Mouse (Mus musculus): ENCODE results near the gene Rgs7. TPM values are rescaled to one million over a fixed set of nuclear protein-coding genes. Genes with fewer than 3 reads are reported as not detected.

The Rgs7 gene
- total RNA-seq, 2 experiments from 2014 or later: not detected

DNA sequence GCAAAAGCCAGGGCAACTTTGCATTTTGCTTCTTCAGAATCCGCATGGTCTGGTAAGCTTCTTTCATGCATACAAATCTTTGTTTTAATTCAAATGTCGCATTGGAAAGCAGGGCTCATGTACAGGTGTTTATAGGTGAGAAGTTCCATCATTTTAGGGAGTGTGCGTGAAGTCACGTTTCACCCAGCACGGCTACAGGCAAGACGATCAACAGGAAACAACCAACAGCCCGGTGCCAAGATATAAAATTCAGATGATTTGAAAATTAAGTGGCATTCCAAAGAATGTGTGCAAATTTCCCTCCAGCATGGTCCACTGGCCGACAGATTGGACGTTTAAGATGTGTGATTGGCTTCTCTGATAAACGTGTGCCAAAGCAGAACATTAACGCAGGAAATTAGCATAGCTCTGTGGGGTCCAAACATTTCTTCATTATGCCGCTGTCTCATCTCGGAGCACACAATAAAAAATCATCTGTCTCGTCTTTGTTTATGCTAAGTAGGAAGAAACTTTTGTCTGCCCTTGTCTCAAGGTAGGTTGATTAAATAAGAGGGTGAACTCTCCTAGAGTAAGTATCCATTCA is 58.6 kb downstream of the Rgs7 start:
- ATAC-seq (replicated peaks; ENCODE audit: low FRiP score, poor library complexity, severe bottlenecking): no peak

DNA sequence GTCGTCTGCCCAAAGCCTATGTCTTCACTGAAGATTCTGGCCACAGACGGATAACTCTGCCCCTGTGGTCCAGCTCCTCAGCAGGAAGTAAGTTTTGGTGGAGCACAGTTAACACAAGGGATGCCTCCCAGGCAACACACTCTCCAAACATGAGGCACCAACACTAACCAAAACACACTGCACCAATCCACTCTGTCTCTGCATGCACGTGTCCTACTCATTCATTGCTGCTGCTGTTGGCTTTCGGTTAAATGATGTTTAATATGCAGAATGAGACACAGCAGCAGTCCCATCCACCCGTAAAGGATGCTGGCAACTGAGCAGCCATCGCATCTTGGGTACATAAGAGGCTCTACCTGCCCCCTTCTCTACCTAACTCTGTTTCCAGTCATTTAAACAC is 59.2 kb downstream of the Rgs7 start:
- no peak for ATAC-seq (replicated peaks; ENCODE audit: low FRiP score, poor library complexity, severe bottlenecking)

DNA sequence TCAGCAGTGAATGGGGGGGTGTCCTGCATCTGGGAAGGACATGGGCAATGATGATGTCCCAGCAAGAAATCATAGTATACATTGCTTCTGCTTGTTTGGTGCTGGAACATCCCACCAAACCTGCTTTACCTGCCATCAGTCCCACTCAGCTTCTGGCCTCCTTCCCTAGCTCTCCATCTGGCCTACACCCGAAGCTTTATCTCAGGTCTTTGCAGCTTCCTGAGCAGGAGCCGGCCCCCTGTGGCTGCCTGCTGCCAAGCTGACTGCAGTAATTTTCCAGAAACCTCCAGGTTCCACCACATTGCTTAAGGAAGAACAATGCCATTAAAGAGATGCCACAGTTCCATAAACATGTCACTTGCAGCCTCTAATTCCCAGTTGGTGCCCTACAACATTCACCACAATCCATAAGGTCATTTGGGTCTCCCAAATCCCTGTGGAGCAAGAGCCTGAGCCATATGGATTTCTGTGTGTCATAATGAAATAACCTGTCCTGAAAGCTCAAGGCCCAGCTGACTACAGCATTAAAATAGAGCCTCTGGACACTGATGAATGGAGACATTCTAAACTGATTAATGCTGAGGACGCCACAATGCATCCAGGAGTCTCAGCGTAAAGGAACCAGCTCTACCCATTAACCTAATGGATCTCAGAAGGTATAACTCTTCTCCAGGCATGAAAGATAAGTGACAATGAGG is 60.8 kb downstream of the Rgs7 start:
- ATAC-seq (replicated peaks; ENCODE audit: low FRiP score, poor library complexity, severe bottlenecking): no peak

DNA sequence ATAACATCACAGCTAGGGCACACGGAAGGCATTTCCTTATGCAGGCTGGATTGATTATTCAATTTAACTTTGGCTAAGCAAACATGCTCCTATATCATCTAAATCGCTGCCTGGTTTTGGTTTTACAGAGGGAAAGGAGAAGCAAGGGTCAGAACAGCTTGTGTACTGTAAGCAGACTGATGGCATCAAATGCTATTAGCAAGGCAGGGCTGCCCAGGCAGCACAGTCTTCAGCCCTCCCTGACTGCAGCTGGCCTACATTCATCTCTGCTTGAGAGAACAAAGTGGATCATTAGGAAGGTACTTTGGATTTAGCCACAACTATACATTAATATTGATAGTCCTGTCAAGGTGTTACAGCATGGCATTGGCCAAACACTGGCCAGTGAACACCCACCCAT is 65.2 kb downstream of the Rgs7 start:
- ATAC-seq (replicated peaks; ENCODE audit: low FRiP score, poor library complexity, severe bottlenecking): no peak

GRCm38 (mm10) chr1:175426393-175426792 is 65.9 kb downstream of the Rgs7 start:
- no peak for ATAC-seq (replicated peaks; ENCODE audit: low FRiP score, poor library complexity, severe bottlenecking)

DNA sequence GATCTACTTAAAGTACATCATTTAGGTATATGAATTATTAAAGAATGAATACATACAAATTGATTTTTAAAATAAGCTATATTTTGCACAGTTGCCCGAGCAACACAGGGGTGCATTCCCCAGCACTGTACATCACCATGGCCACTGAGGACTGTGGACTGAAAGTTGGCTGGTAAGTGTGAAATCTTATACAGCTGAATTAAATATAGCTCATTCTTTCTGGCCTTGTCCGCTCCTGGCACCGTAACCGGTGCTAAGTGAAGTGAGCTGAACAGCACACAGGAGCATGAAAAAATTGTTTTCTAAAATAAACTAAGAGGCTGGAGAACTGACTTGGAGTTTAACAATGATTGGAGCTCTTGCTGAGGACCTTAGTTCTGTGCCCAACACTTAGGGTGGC is 71.4 kb downstream of the Rgs7 start:
- ATAC-seq (replicated peaks; ENCODE audit: low FRiP score, poor library complexity, severe bottlenecking): no peak

- no peak for ATAC-seq (replicated peaks; ENCODE audit: low FRiP score, poor library complexity, severe bottlenecking)
Measured at GRCm38 (mm10) chr1:175415728-175416127, 76.6 kb downstream of the Rgs7 start.

DNA sequence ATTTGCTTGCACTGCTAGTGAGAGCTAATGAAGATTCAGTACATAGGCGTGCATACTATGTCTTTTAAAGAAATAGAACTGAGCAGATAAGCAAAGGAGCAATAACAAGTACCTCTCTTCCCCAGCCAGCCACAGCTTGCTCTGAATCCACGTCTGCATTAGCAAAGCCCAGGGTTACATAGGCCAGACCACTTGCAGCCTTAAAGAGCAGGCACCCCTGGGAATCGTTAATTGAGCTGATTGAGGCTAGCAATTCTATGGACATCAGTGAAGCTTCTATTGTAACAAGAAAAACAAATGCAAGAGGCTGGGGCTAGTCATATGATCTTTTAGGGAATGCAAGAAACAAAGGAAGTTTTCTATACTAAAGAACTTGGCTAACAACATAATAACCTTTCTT is 81.9 kb downstream of the Rgs7 start:
- no peak for ATAC-seq (replicated peaks; ENCODE audit: low FRiP score, poor library complexity, severe bottlenecking)

- ATAC-seq (replicated peaks; ENCODE audit: low FRiP score, poor library complexity, severe bottlenecking): no peak
Measured at GRCm38 (mm10) chr1:175391894-175392293, 100.4 kb downstream of the Rgs7 start.

DNA sequence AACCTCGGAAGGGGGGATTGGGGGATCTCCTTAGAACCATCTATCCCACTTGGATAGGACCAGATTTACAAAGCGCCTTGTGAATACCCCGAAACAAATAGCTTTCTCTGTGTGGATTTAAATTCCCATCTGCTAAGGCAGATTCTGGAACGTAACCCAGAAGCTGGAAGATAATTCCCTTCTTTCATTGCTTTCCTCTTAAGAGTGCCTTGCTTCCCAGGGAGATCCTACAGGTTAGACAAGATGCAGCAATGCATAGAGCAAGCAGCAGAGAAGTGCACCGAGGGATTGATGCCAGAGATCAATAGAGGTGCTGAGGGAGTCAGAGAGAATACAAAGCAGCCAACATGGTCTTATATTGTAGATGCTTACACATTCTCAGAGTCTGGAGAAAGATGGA is 103.0 kb downstream of the Rgs7 start:
- ATAC-seq (replicated peaks; ENCODE audit: low FRiP score, poor library complexity, severe bottlenecking): no peak

- no peak for ATAC-seq (replicated peaks; ENCODE audit: low FRiP score, poor library complexity, severe bottlenecking)
Measured at GRCm38 (mm10) chr1:175385581-175386235, 106.6 kb downstream of the Rgs7 start.

GRCm38 (mm10) chr1:175372571-175372970 is 119.7 kb downstream of the Rgs7 start:
- ATAC-seq (replicated peaks; ENCODE audit: low FRiP score, poor library complexity, severe bottlenecking): no peak

- no peak for ATAC-seq (replicated peaks; ENCODE audit: low FRiP score, poor library complexity, severe bottlenecking)
Measured at GRCm38 (mm10) chr1:175368062-175368461, 124.2 kb downstream of the Rgs7 start.

DNA sequence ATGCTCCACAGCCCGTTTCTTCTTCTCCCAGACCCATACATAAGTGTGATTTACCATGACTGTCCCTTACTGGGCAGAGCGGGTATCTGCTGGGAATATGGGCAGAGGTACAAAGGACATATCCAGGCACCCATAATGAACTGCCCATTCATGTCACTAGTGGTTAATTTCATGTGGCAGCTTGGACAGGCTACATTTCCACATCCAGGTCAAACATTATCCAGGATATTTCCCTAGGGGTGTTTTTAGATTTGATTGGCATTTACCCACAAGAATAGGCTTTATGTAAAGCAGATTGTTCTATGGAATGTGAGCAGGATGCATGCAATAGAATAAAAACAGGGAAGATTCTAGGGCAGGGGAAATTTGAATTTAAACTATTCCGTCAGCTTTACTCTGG is 128.7 kb downstream of the Rgs7 start:
- ATAC-seq (replicated peaks; ENCODE audit: low FRiP score, poor library complexity, severe bottlenecking): no peak

GRCm38 (mm10) chr1:175359411-175360366 is 132.6 kb downstream of the Rgs7 start:
- no peak for ATAC-seq (replicated peaks; ENCODE audit: low FRiP score, poor library complexity, severe bottlenecking)

- ATAC-seq (replicated peaks; ENCODE audit: low FRiP score, poor library complexity, severe bottlenecking): no peak
Measured at GRCm38 (mm10) chr1:175352921-175353320, 139.4 kb downstream of the Rgs7 start.

DNA sequence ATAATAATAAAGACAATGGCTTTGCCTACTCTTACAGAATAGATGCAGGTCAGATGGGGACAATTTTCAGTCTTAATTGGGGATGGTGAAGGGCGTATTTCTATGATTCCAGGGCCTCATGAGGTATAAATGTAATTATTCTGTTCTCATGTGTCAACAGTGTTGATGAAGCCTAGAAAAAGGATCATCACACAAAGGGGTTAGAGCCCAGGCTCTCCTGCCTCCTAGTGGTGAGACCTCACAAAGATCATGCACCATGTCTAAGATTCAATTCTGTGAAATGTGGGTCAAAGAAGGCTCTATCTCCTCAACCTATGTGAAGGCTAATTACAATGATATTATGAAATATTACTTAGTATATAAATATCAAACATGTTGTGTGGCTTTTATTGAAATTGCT is 146.1 kb downstream of the Rgs7 start:
- ATAC-seq (replicated peaks; ENCODE audit: low FRiP score, poor library complexity, severe bottlenecking): no peak

- ATAC-seq (replicated peaks; ENCODE audit: low FRiP score, poor library complexity, severe bottlenecking): no peak
Measured at GRCm38 (mm10) chr1:175336191-175336590, 156.1 kb downstream of the Rgs7 start.

- ATAC-seq (replicated peaks; ENCODE audit: low FRiP score, poor library complexity, severe bottlenecking): no peak
Measured at GRCm38 (mm10) chr1:175333041-175333854, 159.1 kb downstream of the Rgs7 start.

Data from erythroblast, adult 5-6 weeks (primary cell).